Mouse (Mus musculus): ENCODE data around the gene Olfr598.
"Not testable (repeated sequence)": the region's sequence is repeated elsewhere in the genome, so short reads cannot be mapped to it uniquely, and the experiment has no call there.

Gene Olfr598

DNA sequence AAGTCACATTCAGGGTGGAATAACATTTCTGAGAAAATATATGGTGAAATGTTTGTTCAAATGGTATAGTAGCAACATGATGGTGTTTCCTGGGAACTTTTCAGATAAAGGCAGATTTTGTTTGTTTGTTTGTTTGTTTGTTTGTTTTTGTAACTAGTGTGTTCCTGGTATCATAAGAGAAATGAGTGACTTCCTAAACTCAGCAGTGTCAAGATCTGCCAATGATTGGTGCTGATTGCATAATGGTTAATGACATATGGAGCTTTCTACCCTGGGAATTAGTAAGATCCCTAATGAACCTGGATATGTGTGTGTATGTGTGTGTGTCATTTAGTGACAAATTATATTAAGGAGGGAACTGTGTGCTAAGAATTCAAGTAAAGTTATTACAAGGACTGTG is at the start of gene Olfr598:
Gene Olfr598, plus strand, starts transcription at position 301 of the 400 bp plus-strand sequence.
- DNase-seq (ENCODE audit: low spot score) = no peak

DNA sequence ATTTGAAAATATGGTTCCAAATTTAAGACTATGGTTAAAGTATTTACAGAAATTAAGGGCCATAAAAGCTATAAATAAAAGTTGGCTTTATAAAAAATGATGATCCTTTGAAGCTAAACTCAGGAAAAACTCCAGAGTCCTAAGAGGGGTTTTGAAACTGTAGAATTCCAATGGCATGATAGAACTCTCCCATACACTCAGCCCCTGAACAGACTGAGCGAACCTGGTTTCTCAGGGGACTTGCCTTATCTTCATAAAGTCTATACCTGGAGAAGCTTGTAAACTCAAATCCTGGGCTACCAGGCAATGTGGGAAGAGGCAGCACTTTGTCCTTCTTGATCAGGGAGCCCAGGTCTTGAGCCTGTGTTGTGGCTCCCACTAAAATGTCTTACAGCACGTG is 18.0 kb upstream of the Olfr598 start, which contains the start of gene Olfr596:
Gene Olfr596, plus strand, starts transcription at position 301 of the 400 bp plus-strand sequence.
- not testable (repeated sequence) for DNase-seq (ENCODE audit: low spot score)

DNA sequence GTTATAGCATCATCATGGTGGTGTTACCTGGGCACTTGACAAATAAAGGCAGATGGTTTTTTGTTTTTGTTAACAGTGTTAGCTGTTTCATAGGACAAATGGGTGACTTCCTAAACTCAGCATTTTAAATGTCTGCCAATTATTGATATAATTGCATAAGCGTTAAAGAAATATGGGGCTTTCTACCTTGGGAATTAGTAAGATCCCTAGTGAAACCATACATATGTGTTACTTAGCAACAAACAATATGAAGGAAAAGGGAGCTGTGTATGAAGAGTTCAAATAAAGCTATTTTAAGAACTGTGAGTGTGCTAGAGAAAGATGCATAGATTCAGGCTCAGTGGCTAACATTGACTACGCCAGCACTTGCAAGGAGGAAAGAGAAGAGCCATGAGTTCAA is 7.4 kb upstream of the Olfr598 start, which contains the start of gene Olfr597:
Gene Olfr597, plus strand, starts transcription at position 301 of the 400 bp plus-strand sequence.
- DNase-seq (ENCODE audit: low spot score) = not testable (repeated sequence)

DNA sequence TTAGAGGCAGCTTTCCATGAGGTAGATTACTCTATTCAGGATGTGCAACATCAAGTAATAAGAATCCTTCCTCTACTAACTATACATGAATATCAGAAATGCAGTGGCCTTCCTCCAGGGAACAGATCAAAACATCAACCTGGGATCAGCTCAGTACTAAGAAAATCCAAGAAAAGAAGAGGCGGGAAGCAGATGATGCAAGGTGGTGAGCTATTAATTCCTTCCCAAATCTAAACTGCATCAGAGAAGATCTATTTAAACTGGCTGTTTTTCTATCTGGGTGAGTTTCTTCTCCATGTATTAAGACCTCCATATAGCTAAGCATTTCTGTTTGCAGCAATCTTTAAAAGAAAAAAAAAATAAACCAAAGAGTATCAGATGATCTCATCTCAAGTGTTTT is 12.2 kb downstream of the Olfr598 start, which contains the start of gene Olfr599:
Gene Olfr599, plus strand, starts transcription at position 301 of the 400 bp plus-strand sequence.
- no peak for DNase-seq (ENCODE audit: low spot score)

DNA sequence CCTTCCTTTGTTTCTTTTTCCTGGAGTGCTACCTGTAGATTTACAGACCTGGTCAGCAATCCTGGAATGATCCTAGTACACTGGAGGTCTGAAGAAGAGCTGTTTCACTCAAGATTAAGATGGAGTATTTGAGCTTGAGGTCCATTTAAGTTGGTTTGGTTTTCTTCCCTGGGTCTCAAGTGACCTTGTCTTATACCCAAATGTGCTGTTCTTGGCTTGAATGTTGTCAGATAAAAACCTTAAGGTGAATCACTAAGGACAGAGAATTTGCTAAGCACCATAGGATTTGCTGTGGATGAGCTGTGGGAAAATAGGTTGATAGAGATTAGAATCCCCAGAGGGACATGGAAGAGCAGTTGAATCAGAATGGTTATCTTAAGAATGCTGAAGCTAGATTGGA is 26.2 kb downstream of the Olfr598 start, which contains the start of gene Olfr600:
Gene Olfr600, minus strand, starts transcription at position 101 of the 400 bp plus-strand sequence.
- no peak for DNase-seq (ENCODE audit: low spot score)

DNA sequence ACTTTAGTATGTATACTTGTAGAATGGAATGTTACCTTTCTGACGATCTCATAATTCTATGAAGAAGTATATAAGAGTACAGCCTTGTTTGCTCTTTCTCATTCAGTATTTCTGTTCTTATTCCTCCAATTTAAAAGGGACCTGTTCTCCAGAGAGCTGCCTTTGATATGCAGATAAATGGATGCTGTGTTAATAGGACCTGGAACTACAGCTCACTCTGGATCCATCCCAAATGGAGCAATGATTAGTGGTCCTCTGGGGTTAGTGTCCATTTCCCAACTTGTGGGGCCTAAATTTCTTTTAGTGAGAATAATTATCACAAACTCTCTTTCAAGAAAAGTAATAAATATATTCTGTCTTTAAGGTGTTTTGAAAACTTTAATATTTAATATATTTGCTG is 39.2 kb downstream of the Olfr598 start, which contains the start of gene Olfr601:
Gene Olfr601, minus strand, starts transcription at position 101 of the 400 bp plus-strand sequence.
- no peak for DNase-seq (ENCODE audit: low spot score)
